Mouse (Mus musculus): ENCODE results near the gene Dqx1. TPM values are rescaled to one million over a fixed set of nuclear protein-coding genes. Genes with fewer than 3 reads are reported as not detected.

Gene Dqx1
- total RNA-seq, 1 experiment = 3.7 TPM

GRCm38 (mm10) chr6:83083497-83083896 lies 25.9 kb downstream of the Dqx1 start:
- Histone ChIP-seq H3K4me3 (ENCODE audit: insufficient read depth in 1 of 2, low read depth in 1 of 2, low read length in 2 of 2, poor library complexity in 1 of 2, severe bottlenecking in 1 of 2) (no peak overlapping the region), H3K36me3 (ENCODE audit: control insufficient read depth, insufficient read depth, low read length, poor library complexity, severe bottlenecking) (peaks cover 2% of the 10 kb centered on the region), H3K9me3 (ENCODE audit: control insufficient read depth, insufficient read depth, low read depth, low read length) (no peaks in the 10 kb centered on the region), H3K4me1 (ENCODE audit: control insufficient read depth in 2 of 2, insufficient read depth in 2 of 2, low read length in 2 of 2, poor library complexity in 1 of 2) (peaks cover 0 to 2% of the 10 kb centered on the region in 2 experiments; a peak in 1 of 4 replicates), H3K9ac (ENCODE audit: insufficient read depth, low read depth, low read length, poor library complexity, severe bottlenecking) (no peak overlapping the region), H3K27ac (ENCODE audit: insufficient read depth, low read depth, low read length, poor library complexity, severe bottlenecking) (no peak overlapping the region)
- in situ Hi-C loops (cut with MboI; ENCODE audit: low sequenced_read_pairs in 2 of 2, unreplicated experiment in 2 of 2) = no loop called here
- TF ChIP-seq ZC3H11A (IDR thresholded peaks at IDR 0.05; ENCODE audit: borderline replicate concordance, low read depth, low read length) = no peak
- no peak for TF ChIP-seq MAFK (IDR thresholded peaks at IDR 0.05; ENCODE audit: insufficient read depth, low read depth, low read length)
- TF ChIP-seq ZNF384 (IDR thresholded peaks at IDR 0.05; ENCODE audit: low read depth, low read length) = no peak
- TF ChIP-seq CHD2 (IDR thresholded peaks at IDR 0.05; ENCODE audit: low read depth, low read length) = no peak
- no peak for TF ChIP-seq HCFC1 (IDR thresholded peaks at IDR 0.05; ENCODE audit: borderline replicate concordance, insufficient read depth, low read length)
- DNase-seq (ENCODE audit: low read depth, low spot score) = no peak

DNA sequence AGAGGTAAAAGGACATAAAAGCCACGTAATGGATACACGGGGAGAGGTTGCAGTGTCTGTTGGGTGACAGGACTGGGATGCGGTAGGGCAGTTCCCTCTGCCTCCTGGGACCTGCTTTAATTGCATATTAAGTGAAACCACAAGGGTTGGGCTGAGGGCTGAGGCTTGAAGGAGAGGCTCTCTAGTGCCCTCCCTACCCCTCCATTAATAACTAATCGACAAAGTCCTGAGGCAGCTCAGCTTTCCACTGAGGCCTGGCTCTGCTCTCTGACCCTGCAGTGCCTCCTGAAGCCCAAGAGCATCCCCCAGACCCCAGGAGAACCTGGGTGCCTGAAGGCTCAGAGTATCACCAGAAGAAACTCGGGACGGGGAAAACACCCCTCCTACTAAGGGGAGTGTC lies 26.8 kb downstream of the Dqx1 start:
- TF ChIP-seq ZNF384 (IDR thresholded peaks at IDR 0.05; ENCODE audit: low read depth, low read length) = no peak
- TF ChIP-seq CHD2 (IDR thresholded peaks at IDR 0.05; ENCODE audit: low read depth, low read length) = no peak
- TF ChIP-seq ZC3H11A (IDR thresholded peaks at IDR 0.05; ENCODE audit: borderline replicate concordance, low read depth, low read length) = no peak
- TF ChIP-seq MAFK (IDR thresholded peaks at IDR 0.05; ENCODE audit: insufficient read depth, low read depth, low read length) = no peak
- TF ChIP-seq HCFC1 (IDR thresholded peaks at IDR 0.05; ENCODE audit: borderline replicate concordance, insufficient read depth, low read length) = no peak
- H3K27ac ChIP-seq (ENCODE audit: insufficient read depth, low read depth, low read length, poor library complexity, severe bottlenecking) = no peak overlapping the region
- no peak overlapping the region for H3K4me3 ChIP-seq (ENCODE audit: insufficient read depth in 1 of 2, low read depth in 1 of 2, low read length in 2 of 2, poor library complexity in 1 of 2, severe bottlenecking in 1 of 2)
- no peak overlapping the region for H3K9ac ChIP-seq (ENCODE audit: insufficient read depth, low read depth, low read length, poor library complexity, severe bottlenecking)
- no peaks in the 10 kb centered on the region for H3K9me3 ChIP-seq (ENCODE audit: control insufficient read depth, insufficient read depth, low read depth, low read length)
- peaks cover 0 to 2% of the 10 kb centered on the region in 2 experiments; a peak in 1 of 4 replicates for H3K4me1 ChIP-seq (ENCODE audit: control insufficient read depth in 2 of 2, insufficient read depth in 2 of 2, low read length in 2 of 2, poor library complexity in 1 of 2)
- peaks cover 2% of the 10 kb centered on the region for H3K36me3 ChIP-seq (ENCODE audit: control insufficient read depth, insufficient read depth, low read length, poor library complexity, severe bottlenecking)
- in situ Hi-C loops (cut with MboI; ENCODE audit: low sequenced_read_pairs in 2 of 2, unreplicated experiment in 2 of 2) = no loop called here
- DNase-seq (ENCODE audit: low read depth, low spot score) = no peak

DNA sequence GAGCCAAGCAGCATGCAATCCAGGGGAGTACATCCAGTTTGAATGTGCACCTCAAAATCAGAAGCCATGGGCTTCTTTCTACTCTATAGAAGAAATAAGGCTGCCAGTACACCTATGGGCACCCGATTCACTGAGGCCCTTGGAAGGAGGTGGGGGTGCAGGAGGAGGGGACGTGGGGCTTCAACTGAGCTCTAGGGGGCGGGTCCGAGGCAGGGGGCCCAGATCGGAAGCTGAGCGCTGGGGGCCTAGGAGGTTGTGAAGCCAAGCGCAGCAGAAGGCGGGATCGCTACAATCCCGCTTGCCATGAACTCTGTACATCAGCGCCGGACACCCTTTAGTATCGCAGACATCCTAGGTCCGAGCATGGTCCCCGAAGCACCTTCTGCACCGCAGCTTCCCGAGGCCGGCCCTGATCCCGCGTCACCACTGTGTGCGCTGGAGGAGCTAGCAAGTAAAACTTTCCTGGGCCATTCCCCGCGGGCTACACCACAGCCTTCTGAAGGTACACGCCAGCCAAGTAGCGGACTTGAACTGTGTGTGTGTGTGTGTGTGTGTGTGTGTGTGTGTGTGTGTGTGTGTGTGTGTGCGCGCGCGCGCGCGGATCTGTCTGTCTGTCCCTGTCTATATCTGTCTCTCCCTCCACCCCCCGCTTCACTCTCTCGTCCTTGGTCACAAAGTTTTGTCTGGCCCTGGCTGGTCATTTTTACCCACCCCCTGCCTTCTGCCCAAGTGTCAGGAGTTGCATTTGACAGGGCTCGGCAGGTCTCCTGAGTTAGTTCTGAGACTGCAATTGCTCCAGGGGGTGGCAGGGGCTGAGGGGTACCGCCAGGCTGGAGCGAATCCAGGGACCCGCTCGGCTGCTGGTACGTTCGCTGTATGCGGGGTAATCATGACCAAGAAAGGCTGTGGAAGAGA lies 28.7 kb downstream of the Dqx1 start, which contains the start of gene Lbx2:
TSS of gene Lbx2 (plus strand) at position 247 of the 915 bp plus-strand sequence.
- TF ChIP-seq ZNF384 (IDR thresholded peaks at IDR 0.05; ENCODE audit: low read depth, low read length) (no peak), HCFC1 (IDR thresholded peaks at IDR 0.05; ENCODE audit: borderline replicate concordance, insufficient read depth, low read length) (no peak), MAFK (IDR thresholded peaks at IDR 0.05; ENCODE audit: insufficient read depth, low read depth, low read length) (no peak), ZC3H11A (IDR thresholded peaks at IDR 0.05; ENCODE audit: borderline replicate concordance, low read depth, low read length) (no peak), CHD2 (IDR thresholded peaks at IDR 0.05; ENCODE audit: low read depth, low read length) (no peak)
- DNase-seq (ENCODE audit: low read depth, low spot score) = no peak
- H3K27ac ChIP-seq (ENCODE audit: insufficient read depth, low read depth, low read length, poor library complexity, severe bottlenecking) = no peak within 1 kb of the TSS
- H3K36me3 ChIP-seq (ENCODE audit: control insufficient read depth, insufficient read depth, low read length, poor library complexity, severe bottlenecking) = no peaks in the 10 kb centered on the region; the same call in 1 of the 2 replicates
- H3K4me3 ChIP-seq (ENCODE audit: insufficient read depth in 1 of 2, low read depth in 1 of 2, low read length in 2 of 2, poor library complexity in 1 of 2, severe bottlenecking in 1 of 2) = peak within 1 kb of the TSS; percentile 48 to 61
- no peaks in the 10 kb centered on the region for H3K9me3 ChIP-seq (ENCODE audit: control insufficient read depth, insufficient read depth, low read depth, low read length)
- peaks cover 0 to 2% of the 10 kb centered on the region in 2 experiments; a peak in 1 of 4 replicates for H3K4me1 ChIP-seq (ENCODE audit: control insufficient read depth in 2 of 2, insufficient read depth in 2 of 2, low read length in 2 of 2, poor library complexity in 1 of 2)
- H3K9ac ChIP-seq (ENCODE audit: insufficient read depth, low read depth, low read length, poor library complexity, severe bottlenecking) = peak within 1 kb of the TSS; percentile 42; the same call in 1 of the 2 replicates
- in situ Hi-C loops (cut with MboI; ENCODE audit: low sequenced_read_pairs in 2 of 2, unreplicated experiment in 2 of 2) = no loop called here

- no peak for DNase-seq (ENCODE audit: low read depth, low spot score)
- Histone ChIP-seq H3K36me3 (ENCODE audit: control insufficient read depth, insufficient read depth, low read length, poor library complexity, severe bottlenecking) (no peaks in the 10 kb centered on the region), H3K9me3 (ENCODE audit: control insufficient read depth, insufficient read depth, low read depth, low read length) (no peaks in the 10 kb centered on the region), H3K9ac (ENCODE audit: insufficient read depth, low read depth, low read length, poor library complexity, severe bottlenecking) (no peak overlapping the region), H3K27ac (ENCODE audit: insufficient read depth, low read depth, low read length, poor library complexity, severe bottlenecking) (no peak overlapping the region), H3K4me1 (ENCODE audit: control insufficient read depth in 2 of 2, insufficient read depth in 2 of 2, low read length in 2 of 2, poor library complexity in 1 of 2) (peaks cover 0 to 2% of the 10 kb centered on the region in 2 experiments; a peak in 1 of 4 replicates), H3K4me3 (ENCODE audit: insufficient read depth in 1 of 2, low read depth in 1 of 2, low read length in 2 of 2, poor library complexity in 1 of 2, severe bottlenecking in 1 of 2) (peak overlapping the region; percentile 37 to 61; a peak in 3 of 4 replicates)
- TF ChIP-seq HCFC1 (IDR thresholded peaks at IDR 0.05; ENCODE audit: borderline replicate concordance, insufficient read depth, low read length) (no peak), ZNF384 (IDR thresholded peaks at IDR 0.05; ENCODE audit: low read depth, low read length) (no peak), CHD2 (IDR thresholded peaks at IDR 0.05; ENCODE audit: low read depth, low read length) (no peak), ZC3H11A (IDR thresholded peaks at IDR 0.05; ENCODE audit: borderline replicate concordance, low read depth, low read length) (no peak), MAFK (IDR thresholded peaks at IDR 0.05; ENCODE audit: insufficient read depth, low read depth, low read length) (no peak)
- in situ Hi-C loops (cut with MboI; ENCODE audit: low sequenced_read_pairs in 2 of 2, unreplicated experiment in 2 of 2) = no loop called here
These were observed 29.7 kb downstream of the Dqx1 start for GRCm38 (mm10) chr6:83087205-83087925.

Data from ES-E14 (cell line).